Mouse (Mus musculus) left cerebral cortex, adult 2 months (tissue): Measurements from ENCODE around the gene Elmod3. TPM values are rescaled to one million over a fixed set of nuclear protein-coding genes. Genes with fewer than 3 reads are reported as not detected.

Source experiments
- DNase-seq, 2 experiments: peaks; one replicate each; pipeline ENCODE4 v3.0.0; 2021 to 2022; ENCODE audit warnings: low spot score in 2 of 2, mixed read lengths in 1 of 2; ENCODE audit errors: extremely low spot score in 1 of 2
- H3K27ac ChIP-seq: fragments of 200-600 bp; 2 replicates; pipeline ENCODE4 v1.8.1; 2022
- H3K4me3 ChIP-seq: fragments of 200-600 bp; 2 replicates; pipeline ENCODE4 v1.8.1; 2022
- CTCF ChIP-seq: fragments of 200-600 bp; IDR thresholded peaks from 2 replicates; pipeline ENCODE4 v1.8.1; 2022; ENCODE audit warnings: antibody characterized with exemption, mild to moderate bottlenecking, moderate library complexity
- intact Hi-C: fragments of 180-260 bp; cut with DNase I; formaldehyde crosslinking; loops from one replicate; pipeline ENCODE4 v1.15.1; 2025
- total RNA-seq, 2 experiments: library from RNA; stranded (reverse); gene quantifications; 2 replicates each; pipeline ENCODE4 v1.2.3; 2021

Gene Elmod3
- total RNA-seq, 2 experiments from 2014 or later = 19.1 to 21.3 TPM

- no peak for TF ChIP-seq CTCF
- intact Hi-C loops = no loop called here
- H3K4me3 ChIP-seq = no peak overlapping the region
- no peak overlapping the region for H3K27ac ChIP-seq
- no peak for DNase-seq
Measured at GRCm38 (mm10) chr6:72586701-72587100, 11.5 kb downstream of the Elmod3 start.

DNA sequence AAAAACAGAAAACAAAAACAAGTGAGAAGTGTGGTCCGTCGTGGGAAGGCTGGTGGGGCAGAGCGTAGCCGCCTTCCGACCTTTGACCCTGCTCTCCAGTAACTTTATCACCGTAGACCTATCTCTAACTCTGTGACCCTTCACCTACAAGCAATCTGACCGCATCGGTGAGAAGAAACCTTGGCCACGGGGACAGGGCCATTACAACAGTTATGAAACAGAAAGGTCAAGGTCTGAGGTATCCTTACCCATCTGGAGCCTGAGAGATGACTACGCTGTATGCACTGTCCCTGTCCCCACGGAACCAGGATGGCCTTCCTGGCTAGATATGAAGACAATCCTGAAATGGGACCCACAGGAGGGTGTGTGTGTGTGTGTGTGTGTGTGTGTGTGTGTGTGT lies 14.1 kb downstream of the Elmod3 start:
- H3K4me3 ChIP-seq = no peak overlapping the region
- intact Hi-C loops = no loop called here
- no peak for TF ChIP-seq CTCF
- no peak for DNase-seq
- no peak overlapping the region for H3K27ac ChIP-seq

DNA sequence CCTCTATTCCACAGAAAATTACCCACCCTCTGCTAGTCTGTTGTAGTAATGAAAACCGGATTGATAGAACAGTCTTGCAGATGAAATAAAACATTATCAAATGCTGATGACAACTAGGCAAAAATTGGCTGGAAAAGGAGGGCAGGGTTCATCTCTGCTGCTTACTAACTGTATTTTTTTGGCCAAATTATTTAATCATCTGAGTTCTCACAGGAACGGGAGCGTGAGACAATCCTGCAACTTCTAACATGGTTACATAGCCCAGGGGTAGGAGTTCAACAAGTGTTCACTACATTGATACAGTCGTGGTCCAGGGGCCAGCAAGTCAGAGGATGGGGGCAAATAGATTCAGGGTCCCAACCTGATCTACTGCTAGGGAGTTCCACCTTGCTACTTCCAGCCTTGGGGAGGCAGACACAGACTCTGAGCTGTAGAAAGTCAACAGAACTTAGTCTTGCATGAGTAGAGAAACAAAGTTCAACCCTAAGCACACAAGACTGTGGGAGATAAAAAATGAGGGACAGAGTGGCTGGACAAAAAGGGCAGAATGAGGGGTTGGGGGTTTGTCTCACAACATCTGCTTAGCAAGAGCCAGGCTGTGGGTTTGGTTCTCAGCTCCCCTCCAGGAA lies 14.9 kb downstream of the Elmod3 start:
- Histone ChIP-seq H3K4me3 (no peak overlapping the region), H3K27ac (no peak overlapping the region)
- TF ChIP-seq CTCF = no peak
- no peak for DNase-seq
- intact Hi-C loops = no loop called here

GRCm38 (mm10) chr6:72581625-72582382 lies 16.4 kb downstream of the Elmod3 start:
- no peak overlapping the region for H3K27ac ChIP-seq
- no peak overlapping the region for H3K4me3 ChIP-seq
- intact Hi-C loops = no loop called here
- no peak for TF ChIP-seq CTCF
- no peak for DNase-seq

- intact Hi-C loops = no loop called here
- no peak for TF ChIP-seq CTCF
Measured at GRCm38 (mm10) chr6:72576041-72576440, 22.2 kb downstream of the Elmod3 start.

GRCm38 (mm10) chr6:72571826-72572225 lies 26.4 kb downstream of the Elmod3 start:
- Histone ChIP-seq H3K4me3 (no peak overlapping the region), H3K27ac (no peak overlapping the region)
- intact Hi-C loops = no loop called here
- DNase-seq = no peak
- TF ChIP-seq CTCF = no peak

More at GRCm38 (mm10) chr6:72576041-72576440, 22.2 kb downstream of the Elmod3 start:
- DNase-seq = no peak
- Histone ChIP-seq H3K4me3 (no peak overlapping the region), H3K27ac (no peak overlapping the region)

DNA sequence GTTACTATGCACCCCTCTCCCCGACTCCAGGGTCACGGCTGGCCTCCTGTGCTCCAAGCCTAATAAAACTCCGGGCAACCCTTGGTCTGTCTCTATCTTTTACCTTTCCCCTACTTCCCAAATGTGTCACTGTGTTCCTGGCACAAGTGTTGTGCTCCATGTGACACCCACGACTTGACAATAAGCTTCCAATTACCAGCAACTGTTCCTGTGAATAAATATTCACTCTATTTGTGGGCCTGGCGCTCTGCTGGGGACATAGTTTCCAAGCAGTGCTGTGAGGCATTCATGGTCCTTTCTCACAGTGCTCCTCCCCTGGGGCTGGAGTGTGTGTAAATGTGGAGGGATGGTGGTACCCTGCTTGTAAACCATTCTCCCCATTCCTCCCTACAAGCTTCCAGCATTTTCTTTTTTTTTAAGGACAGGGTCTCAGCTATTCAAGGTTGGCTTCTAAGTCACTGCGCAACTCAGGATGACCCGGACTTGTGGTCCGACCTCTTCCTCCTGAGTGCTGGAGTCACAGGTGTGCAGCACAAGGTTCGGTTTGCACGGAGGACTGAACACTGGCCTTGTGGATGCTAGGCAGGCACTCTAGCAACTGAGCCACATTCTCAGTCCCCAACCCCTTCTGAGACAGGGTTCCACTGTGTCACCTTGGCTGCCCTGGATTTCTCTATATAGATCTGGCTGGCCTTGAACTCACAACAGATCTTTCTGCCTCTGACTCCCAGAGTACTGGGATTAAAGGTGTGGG lies 27.4 kb downstream of the Elmod3 start:
- no peak for TF ChIP-seq CTCF
- DNase-seq = no peak
- intact Hi-C loops = no loop called here
- Histone ChIP-seq H3K4me3 (no peak overlapping the region), H3K27ac (no peak overlapping the region)

- no peak overlapping the region for H3K27ac ChIP-seq
- no peak overlapping the region for H3K4me3 ChIP-seq
- intact Hi-C loops = no loop called here
- no peak for TF ChIP-seq CTCF
- no peak for DNase-seq
Measured at GRCm38 (mm10) chr6:72568736-72569135, 29.5 kb downstream of the Elmod3 start.

- DNase-seq = no peak
- Histone ChIP-seq H3K27ac (no peak overlapping the region), H3K4me3 (no peak overlapping the region)
- TF ChIP-seq CTCF = no peak; the same call in 1 of the 2 replicates
- intact Hi-C loops = no loop called here
Measured at GRCm38 (mm10) chr6:72567508-72567907, 30.7 kb downstream of the Elmod3 start.

DNA sequence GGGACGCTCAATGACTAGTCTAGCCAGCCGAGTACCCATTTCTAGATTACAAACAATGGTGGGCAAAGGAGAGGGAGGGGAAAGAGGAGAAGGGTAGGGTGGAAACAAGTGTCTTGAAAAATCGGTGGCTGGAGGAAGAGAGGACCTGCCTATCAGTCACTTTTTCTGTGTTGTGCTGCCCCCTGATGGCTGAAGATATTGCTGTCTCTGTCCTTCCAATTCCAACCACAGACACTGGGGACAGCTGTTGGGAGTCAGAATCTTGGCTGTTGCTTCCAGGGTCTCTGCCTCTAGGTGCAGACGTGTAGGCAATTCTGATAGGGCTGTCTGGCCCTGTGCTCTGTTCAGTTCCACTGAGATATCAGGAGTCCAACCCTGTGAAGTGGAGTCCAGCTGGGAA lies 32.2 kb downstream of the Elmod3 start:
- peak; percentile 86 to 89 for DNase-seq
- intact Hi-C loops = loop anchor here (1.0 kb wide), 2 partner anchors 31 to 138 kb away; no protein-coding TSS in a partner anchor
- no peak overlapping the region for H3K4me3 ChIP-seq
- TF ChIP-seq CTCF = peak; percentile 95
- no peak overlapping the region for H3K27ac ChIP-seq

GRCm38 (mm10) chr6:72565506-72565905 lies 32.7 kb downstream of the Elmod3 start:
- no peak overlapping the region for H3K27ac ChIP-seq
- TF ChIP-seq CTCF = no peak

DNA sequence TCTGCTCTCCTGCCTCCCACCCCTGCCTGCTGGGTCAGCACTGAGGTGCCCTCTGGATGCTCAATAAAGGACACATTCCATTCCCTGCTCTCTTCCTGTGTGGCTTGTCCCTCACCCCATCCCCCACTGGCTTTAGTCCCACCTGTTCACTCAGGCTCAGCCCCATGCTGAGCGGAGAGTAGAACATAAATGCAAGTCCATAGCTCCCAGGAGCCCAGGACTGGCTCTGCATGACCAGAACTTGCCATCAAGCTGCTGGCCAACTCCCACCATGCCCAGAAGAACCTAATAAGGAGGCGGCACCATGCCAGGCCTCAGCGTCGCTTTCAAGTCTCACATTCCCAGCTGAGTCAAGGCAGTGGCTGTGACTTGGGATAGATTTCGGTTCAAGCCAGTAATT lies 35.3 kb downstream of the Elmod3 start:
- DNase-seq = no peak
- intact Hi-C loops = no loop called here

More at GRCm38 (mm10) chr6:72565506-72565905, 32.7 kb downstream of the Elmod3 start:
- DNase-seq = no peak
- H3K4me3 ChIP-seq = no peak overlapping the region
- intact Hi-C loops = no loop called here

More for the DNA sequence above, 35.3 kb downstream of the Elmod3 start:
- no peak for TF ChIP-seq CTCF
- Histone ChIP-seq H3K27ac (no peak overlapping the region), H3K4me3 (no peak overlapping the region)
